ENCODE assay signal across 24 mouse cellular contexts in genomic region chr9:78075256-78075655, GRCm38 (mm10). TPM values are rescaled to one million over a fixed set of nuclear protein-coding genes. Genes with fewer than 3 reads are reported as not detected.
DNase-seq lines count a peak whose midpoint lies in the region; ATAC-seq and TF ChIP-seq lines count a peak whose summit lies in the region.
"Had no signal": no experiment of that assay in that cellular context is flagged by ENCODE, and none has a peak within 500 bp of the region (broad histone marks: within the 10 kb centered on the region; RNA-seq: fewer than 3 reads in every experiment).

No protein-coding gene starts in this region.

- 93% methylated on average over 3 of the region's 3 CpGs for WGBS in midbrain, embryonic 11.5 days
- WGBS in midbrain, postnatal 0 days, result 92% methylated on average over 3 of the region's 3 CpGs

- TF ChIP-seq CTCF in midbrain, postnatal 0 days (IDR thresholded peaks at IDR 0.05), result no peak

- intact Hi-C loops in heart, postnatal 25 days (cut with DNase I), result no loop called here

- peak; percentile 61 for DNase-seq in heart, adult 11 months
- no peak for DNase-seq in heart, postnatal 25 days (ENCODE audit: low spot score)
- peak; percentile 67 for DNase-seq in midbrain, embryonic 11.5 days (ENCODE audit: low spot score, missing footprints)
- DNase-seq in midbrain, postnatal 0 days (ENCODE audit: low spot score), result no peak
- DNase-seq: adrenal gland, adult 2 months; adrenal gland, adult 8-10 months; adrenal gland, postnatal 10 days; adrenal gland, postnatal 14 days; adrenal gland, postnatal 25 days; adrenal gland, postnatal 36 days; B cell, adult 2 months; cerebellum, adult 11 months; cerebellum, adult 11-12 months; cerebellum, adult 18-20 months had no signal

- no peak overlapping the region for H3K4me3 ChIP-seq in midbrain, embryonic 11.5 days (ENCODE audit: low read depth, low read length)
- no peak overlapping the region for H3K4me3 ChIP-seq in midbrain, postnatal 0 days (ENCODE audit: low read depth, low read length)

- H3K4me2 ChIP-seq in midbrain, embryonic 11.5 days, result no peak overlapping the region
- H3K4me2 ChIP-seq in midbrain, postnatal 0 days (ENCODE audit: low read depth, low read length, poor library complexity, severe bottlenecking), result no peak overlapping the region

- no peaks in the 10 kb centered on the region for H3K9me3 ChIP-seq in midbrain, embryonic 11.5 days (ENCODE audit: control insufficient read depth, low read length)
- H3K9me3 ChIP-seq in midbrain, postnatal 0 days (ENCODE audit: low read length), result no peaks in the 10 kb centered on the region
- H3K9me3 ChIP-seq: G1E had no signal

- H3K27me3 ChIP-seq in midbrain, embryonic 11.5 days (ENCODE audit: control insufficient read depth, insufficient read depth, low read length), result no peaks in the 10 kb centered on the region
- no peaks in the 10 kb centered on the region for H3K27me3 ChIP-seq in midbrain, postnatal 0 days (ENCODE audit: insufficient read depth, low read length)
- H3K27me3 ChIP-seq: CH12.LX, Patski had no signal

- no peak overlapping the region for H3K9ac ChIP-seq in midbrain, embryonic 11.5 days (ENCODE audit: low read length)
- H3K9ac ChIP-seq in midbrain, postnatal 0 days (replicated peaks; ENCODE audit: low read length, poor library complexity, severe bottlenecking), result no peak overlapping the region

- H3K27ac ChIP-seq in midbrain, embryonic 11.5 days (ENCODE audit: low read depth, low read length), result no peak overlapping the region
- H3K27ac ChIP-seq in midbrain, postnatal 0 days (ENCODE audit: low read depth, low read length), result no peak overlapping the region

- no peaks in the 10 kb centered on the region for H3K4me1 ChIP-seq in midbrain, embryonic 11.5 days (ENCODE audit: control insufficient read depth, insufficient read depth, low read length)
- H3K4me1 ChIP-seq in midbrain, postnatal 0 days (ENCODE audit: insufficient read depth, low read length), result no peaks in the 10 kb centered on the region

- ATAC-seq in midbrain, embryonic 11.5 days (ENCODE audit: low FRiP score), result no peak
- ATAC-seq in midbrain, postnatal 0 days (ENCODE audit: low FRiP score), result no peak
- ATAC-seq: activated CD4-positive, CD25-positive, alpha-beta regulatory T cell, adult 4 months; CD4-positive, CD25-positive, alpha-beta regulatory T cell, adult 4 months; Patski had no signal

- H3K36me3 ChIP-seq in midbrain, embryonic 11.5 days (ENCODE audit: control insufficient read depth, insufficient read depth, low read length), result no peaks in the 10 kb centered on the region
- H3K36me3 ChIP-seq in midbrain, postnatal 0 days (ENCODE audit: insufficient read depth, low read length), result no peaks in the 10 kb centered on the region

RNA-seq across cellular contexts. Expression of gene Gcm1, which starts 23.5 kb away (rescaled TPM):
- total RNA-seq in heart, postnatal 25 days (2021), result not detected
- 0.10 and 0.12 TPM in 2 replicates for polyA plus RNA-seq in midbrain, embryonic 11.5 days (2014; fragmentation: Nextera tagmentation; extraction: Ambion mirVana)
- not detected in 2 replicates for total RNA-seq in midbrain, postnatal 0 days (2014; rRNA removed)
- not detected in 2 replicates for polyA plus RNA-seq in midbrain, postnatal 0 days (2015; fragmentation: Nextera tagmentation; extraction: Ambion mirVana)
- total RNA-seq: adrenal gland, adult 18-20 months; adrenal gland, adult 2 months; adrenal gland, adult 8-10 months; adrenal gland, postnatal 10 days; adrenal gland, postnatal 14 days; adrenal gland, postnatal 25 days; adrenal gland, postnatal 36 days; adrenal gland, postnatal 4 days; CH12.LX; MEL had no signal
- polyA plus RNA-seq: adrenal gland, adult 2 months; brain, embryonic 14.5 days; C2C12; CD4-positive, CD25-positive, alpha-beta regulatory T cell, adult 4 months; G1E had no signal

RNA-seq across cellular contexts. Expression of gene Fbxo9, which starts 33.6 kb away (rescaled TPM):
- total RNA-seq in heart, postnatal 25 days (2021), result 10 to 100 TPM; 49.2 to 51.3 TPM
- 31.6 and 33.5 TPM in 2 replicates for polyA plus RNA-seq in midbrain, embryonic 11.5 days (2014; fragmentation: Nextera tagmentation; extraction: Ambion mirVana)
- total RNA-seq in midbrain, postnatal 0 days (2014; rRNA removed), result 94.6 and 115 TPM in 2 replicates
- polyA plus RNA-seq in midbrain, postnatal 0 days (2015; fragmentation: Nextera tagmentation; extraction: Ambion mirVana), result 84.8 and 89.9 TPM in 2 replicates

RNA-seq across cellular contexts. Expression of gene Ick, which starts 33.7 kb away (rescaled TPM):
- total RNA-seq in heart, postnatal 25 days (2021), result 10 to 100 TPM; 14.9 to 15.3 TPM
- polyA plus RNA-seq in midbrain, embryonic 11.5 days (2014; fragmentation: Nextera tagmentation; extraction: Ambion mirVana), result 35.3 and 35.9 TPM in 2 replicates
- total RNA-seq in midbrain, postnatal 0 days (2014; rRNA removed), result 52.2 and 56.0 TPM in 2 replicates
- polyA plus RNA-seq in midbrain, postnatal 0 days (2015; fragmentation: Nextera tagmentation; extraction: Ambion mirVana), result 31.3 and 34.6 TPM in 2 replicates

Comparison
In these comparisons a context has a peak if more than half of its experiments do, and no peak if none do; other contexts are left out.
1. DNase-seq: peak in heart, adult 11 months (single experiment) and midbrain, embryonic 11.5 days (single experiment); none in heart, postnatal 25 days (single experiment) and midbrain, postnatal 0 days (single experiment).